Mouse (Mus musculus) adrenal gland, postnatal 36 days (tissue): ENCODE data around the gene Syncrip. TPM values are rescaled to one million over a fixed set of nuclear protein-coding genes. Genes with fewer than 3 reads are reported as not detected.

Experiments used
- DNase-seq, 2 experiments: peaks; one replicate each; pipeline ENCODE4 v3.0.0; 2021; ENCODE audit warnings: mixed read lengths in 1 of 2
- long read RNA-seq, 2 experiments: library from polyadenylated mRNA; stranded (forward); transcript quantifications; one replicate each; pipeline ENCODE4 v2.0.0; 2021; ENCODE audit warnings: borderline sequencing depth in 2 of 2
- total RNA-seq, 2 experiments: library from RNA; stranded (reverse); gene quantifications; 2 replicates each; pipeline ENCODE4 v1.2.3; 2021

The Syncrip gene
- 10 to 100 TPM; 80.5 to 84.8 TPM for total RNA-seq
- long read RNA-seq, experiment 1, full-length matches to known transcripts: 36 of 50 reads
- long read RNA-seq, experiment 1, partial matches to known transcripts: 7 of 50 reads
- long read RNA-seq, experiment 1, other reads (novel, unspliced or antisense): 7 of 50 reads
- long read RNA-seq, experiment 2, full-length matches to known transcripts: 18 of 21 reads
- long read RNA-seq, experiment 2, partial matches to known transcripts: 0 of 21 reads
- long read RNA-seq, experiment 2, other reads (novel, unspliced or antisense): 3 of 21 reads

DNA sequence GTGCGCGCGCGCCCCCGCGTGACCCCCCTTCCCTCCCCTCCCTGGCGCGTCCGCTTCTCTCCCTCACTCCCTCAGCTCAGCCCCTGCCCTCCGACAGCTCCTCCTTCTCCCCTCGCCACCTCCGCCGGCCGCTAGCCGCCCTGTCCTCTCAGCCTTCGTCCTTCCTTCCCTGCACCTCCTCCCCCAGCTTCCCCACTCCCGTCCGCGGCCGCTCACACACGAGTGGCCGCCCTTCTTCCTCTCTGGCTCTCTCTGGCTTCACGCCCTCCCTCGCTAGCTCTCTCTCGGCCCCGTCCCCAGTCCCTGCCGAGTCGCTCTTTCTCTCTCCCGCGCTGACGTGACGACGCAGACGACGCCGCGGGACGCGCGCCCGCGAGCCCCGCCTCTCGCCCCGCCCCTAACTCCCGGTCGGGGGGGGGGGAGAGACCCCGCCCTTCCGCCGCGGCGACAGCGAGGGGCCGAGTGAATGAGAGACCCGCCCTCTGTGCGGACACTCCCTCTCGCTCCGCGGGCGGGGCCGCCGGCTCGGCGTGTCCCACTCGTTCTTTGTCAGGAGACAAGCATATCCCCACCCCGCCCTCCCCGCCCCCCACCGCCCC lies at the start of gene Syncrip:
Gene Syncrip, minus strand, starts transcription at position 345 of the 599 bp plus-strand sequence.
- DNase-seq: peak; percentile 95 to 97

DNA sequence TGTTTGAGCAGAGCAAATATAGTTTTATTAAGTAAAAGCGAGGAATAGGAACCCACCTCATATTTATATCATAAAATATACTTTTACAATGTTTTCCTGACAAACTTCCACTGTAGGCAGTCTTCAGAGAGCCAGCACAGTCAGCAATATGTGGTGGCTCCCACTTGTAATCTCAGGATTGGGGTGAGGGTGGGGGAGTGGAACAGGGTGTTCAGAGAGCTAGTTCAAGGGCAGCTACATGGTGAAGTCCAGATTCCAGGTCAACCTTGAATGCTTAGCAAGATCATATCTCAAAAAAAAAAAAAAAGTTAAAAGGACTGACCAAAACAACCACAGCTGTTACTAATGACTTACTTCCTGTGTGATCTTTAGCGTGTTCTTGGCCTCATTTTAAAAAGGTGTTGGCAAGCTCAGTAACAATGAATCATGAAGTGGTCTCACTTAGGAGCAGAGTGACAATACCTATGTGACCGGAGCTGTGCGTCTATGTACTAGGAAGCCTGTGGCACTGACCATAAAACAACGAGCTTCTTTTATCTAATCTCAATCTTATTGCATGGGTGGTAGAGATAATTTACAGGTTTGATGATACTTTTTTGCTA lies 47.7 kb upstream of the Syncrip start:
- peak; percentile 52 to 75 for DNase-seq

DNA sequence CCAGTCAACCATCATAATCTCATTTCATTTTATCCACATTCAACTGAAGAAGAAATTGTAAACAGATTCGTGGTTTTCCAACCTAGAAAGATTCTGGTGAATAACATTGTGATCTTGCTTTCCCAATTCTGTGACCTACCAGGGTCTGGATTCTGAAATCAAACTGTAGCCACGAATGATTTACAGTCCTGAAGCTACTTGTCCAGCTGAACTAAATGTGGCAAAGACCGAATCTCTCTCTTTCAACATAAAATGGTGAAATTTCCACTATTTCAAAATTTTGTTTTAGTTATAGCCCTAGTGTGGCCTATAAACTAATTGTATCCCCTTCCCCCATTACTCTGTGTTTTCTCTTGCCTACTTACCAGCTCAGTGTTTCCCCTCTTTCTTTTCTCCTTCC lies 47.2 kb upstream of the Syncrip start:
- no peak for DNase-seq

DNA sequence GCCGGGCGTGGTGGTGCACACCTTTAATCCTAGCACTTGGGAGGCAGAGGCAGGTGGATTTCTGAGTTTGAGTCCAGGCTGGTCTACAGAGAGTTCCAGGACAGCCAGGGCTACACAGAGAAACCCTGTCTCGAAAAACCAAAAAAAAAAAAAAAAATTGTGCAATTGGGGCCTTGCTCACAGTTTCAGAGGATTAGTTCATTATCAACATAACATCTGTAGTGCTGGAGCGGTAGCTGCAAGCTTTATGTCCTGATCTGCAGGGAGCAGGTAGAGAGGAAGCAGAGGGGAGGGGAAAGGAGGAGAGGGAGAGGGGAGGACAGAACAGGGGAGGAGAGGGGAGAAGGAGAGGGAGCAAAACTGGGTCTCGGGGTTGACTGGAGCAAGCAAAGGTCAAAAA lies 46.4 kb upstream of the Syncrip start:
- no peak for DNase-seq

DNA sequence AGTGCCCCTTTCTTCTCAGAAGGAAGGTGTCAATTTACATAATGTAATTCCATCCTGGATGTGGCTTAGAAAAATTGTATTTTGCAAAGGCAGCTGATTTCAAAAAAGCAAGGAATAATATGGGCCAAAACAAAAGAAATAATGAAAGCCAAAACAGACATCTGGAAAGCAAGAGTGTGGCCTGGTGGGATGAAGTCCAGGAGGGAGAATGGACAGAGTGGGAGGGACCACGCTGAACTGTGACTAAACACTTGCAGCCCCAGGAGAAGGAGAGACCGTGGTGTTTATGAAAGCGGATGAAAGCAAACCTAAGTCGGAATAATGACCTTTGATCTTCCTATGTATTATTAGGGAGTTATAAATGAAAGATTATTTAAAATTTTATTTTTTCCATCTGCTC lies 45.6 kb upstream of the Syncrip start:
- peak in 1 of 2 experiments; percentile 18 for DNase-seq

DNA sequence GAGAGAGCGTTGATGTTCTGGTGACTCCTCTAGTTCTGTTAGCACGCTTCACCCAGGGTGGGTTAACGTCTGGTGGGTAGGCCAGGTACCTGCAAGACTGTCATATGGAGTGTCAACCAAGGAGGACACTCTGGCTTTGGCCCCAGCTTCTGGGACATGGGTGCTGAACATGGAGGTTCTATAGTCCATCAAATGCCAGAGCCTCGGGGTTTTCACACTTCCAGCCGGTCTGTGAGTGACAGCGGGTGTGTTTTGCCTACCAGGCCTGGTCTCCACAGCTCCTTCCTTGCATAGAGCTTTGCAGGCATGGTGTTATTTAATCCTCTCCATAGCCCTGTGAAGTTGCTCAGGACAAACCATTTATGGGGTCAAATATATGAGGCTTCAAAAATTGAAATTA lies 43.0 kb upstream of the Syncrip start:
- no peak for DNase-seq

DNA sequence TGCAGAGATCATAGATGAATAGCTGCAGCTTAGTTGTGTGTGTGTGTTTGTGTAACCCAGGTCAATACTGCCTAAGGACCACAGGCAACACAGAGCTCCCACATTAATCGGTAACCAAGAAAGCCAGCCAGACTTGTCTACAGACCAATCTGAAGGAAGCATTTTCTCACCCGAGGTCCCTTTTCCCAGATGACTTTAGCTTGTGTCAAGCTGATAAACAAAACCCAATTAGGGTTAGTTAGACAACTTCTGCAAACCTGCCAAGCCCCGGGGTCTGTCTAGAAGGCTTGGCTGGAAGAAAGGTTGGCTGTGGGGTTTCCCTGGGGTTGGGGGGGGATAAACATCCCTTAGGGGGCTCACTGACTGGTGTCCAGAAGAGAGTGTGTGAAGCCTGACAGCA lies 42.4 kb upstream of the Syncrip start:
- DNase-seq: no peak

DNA sequence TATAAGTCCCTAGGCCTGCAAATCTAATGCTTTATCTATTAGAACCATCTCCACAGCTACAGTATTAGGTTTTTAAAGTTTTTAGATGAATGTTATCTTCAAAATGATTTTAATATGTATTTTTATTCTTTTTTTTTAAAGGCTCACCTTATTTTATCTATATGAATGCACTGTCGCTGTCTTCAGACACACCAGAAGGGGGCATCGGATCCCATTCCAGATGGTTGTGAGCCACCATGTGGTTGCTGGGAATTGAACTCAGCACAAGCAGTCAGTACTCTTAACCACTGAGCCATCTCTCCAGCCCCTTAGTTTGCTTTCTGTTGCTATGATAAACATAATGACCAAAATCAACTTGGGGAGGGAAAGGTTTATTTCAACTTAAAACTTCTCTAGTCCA lies 42.0 kb upstream of the Syncrip start:
- DNase-seq: no peak

DNA sequence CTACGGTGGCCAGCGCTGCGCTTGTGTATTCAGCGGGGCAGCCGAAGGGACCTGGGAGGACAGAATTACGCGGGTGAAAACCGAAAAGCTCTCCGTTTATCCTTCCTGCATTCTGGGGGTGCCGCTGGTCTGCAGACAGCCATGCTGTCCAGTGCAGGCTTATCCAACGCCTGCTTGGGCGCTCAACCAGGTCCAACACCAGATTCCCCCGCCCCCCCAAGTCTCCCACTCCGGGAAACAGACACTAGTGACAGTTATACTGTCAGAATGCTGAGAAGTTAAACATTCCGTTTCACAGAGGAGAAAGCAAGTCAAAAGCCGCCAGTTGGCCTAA lies 40.9 kb upstream of the Syncrip start:
- DNase-seq: no peak

DNA sequence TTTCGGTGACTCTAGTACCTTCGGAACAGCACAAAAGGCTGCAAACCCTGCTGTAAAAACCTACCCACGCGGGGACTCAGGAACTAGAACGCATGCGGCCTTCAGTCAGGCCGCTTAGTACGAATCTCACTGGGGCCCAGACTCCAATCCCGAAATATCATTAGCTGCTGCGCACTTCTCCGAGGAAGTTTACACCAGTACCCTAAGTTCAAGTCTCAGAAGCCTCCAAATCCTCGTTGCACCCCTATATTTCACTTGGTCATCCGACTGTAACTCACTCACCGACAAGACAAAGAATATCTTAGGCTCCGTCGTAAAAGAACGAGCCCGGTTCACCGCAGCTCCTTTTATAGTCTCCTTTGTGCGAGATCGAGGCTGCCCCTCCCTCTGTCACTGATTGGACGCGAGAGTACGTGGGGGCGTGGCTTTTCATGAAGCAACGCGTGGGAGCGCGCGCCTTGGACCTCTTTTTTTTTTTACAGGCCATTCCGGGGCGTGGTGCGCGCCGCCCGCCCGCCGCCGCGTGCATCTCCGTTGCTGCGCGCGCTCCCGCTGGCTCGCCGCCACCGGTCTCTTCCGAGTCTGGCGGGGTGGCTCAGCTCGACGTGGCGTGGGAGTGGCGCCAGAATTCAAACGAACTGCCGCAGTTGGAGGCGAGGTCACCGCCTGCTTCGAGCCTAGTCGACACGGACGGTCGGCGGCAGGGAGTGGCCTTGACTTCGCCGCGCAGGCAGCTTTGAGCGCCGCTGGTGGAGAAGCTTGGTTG lies 40.4 kb upstream of the Syncrip start:
- peak; percentile 98 for DNase-seq

DNA sequence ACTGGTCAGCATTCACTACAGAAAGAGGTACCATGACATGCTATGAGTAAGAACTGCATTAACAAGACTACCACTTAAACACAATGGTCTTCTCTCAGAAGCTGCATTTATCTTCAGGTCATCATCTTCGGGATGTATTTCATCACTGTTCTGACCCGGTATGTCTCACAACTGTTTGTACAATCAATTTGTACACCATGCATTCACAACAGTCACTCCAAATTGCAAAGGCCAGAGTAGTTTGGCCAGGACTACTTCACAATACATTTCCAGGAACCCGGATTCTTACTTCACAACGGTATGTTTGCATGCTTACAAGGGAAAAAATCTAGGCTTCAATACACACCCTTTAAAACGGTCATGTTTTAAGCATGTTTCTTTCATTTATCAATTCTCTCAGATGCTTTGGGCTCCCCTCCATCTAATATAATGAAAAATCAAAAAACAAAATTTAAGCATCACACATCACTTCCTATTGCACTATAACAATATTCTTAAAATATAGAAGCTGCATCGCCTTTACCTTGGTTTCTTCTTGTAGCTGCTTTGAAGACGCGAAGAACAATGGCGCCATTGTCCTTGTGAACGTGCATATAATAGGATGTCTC lies 39.7 kb upstream of the Syncrip start:
- DNase-seq: no peak

DNA sequence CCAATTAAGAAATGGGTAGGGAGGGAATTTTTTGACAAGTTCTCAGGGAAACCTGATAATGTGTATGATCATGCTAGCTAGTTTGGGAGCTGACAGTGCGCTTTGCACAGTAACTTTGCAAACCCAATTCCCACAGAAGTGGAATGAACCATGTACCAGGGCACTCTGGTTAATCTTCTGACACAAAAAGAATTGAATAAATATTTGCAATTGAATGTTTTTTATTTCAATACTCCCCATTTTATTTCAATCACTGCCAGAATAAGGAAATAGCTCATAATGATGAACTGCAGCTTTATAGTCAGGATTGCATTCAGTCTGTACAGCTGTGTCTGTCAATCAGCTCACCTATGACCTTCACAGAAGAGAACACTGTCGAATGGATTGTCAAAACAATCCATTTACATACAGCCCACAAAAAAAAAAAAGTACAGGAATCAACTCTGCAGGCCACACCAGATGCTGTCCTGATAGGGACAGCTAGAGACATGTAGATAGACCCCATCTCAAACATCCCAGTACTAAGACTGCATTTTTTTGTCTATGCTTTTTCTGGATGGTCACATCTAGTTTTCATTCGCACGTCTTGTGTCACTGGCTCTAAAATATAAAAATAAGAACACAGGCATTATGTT lies 38.6 kb upstream of the Syncrip start:
- DNase-seq: no peak

DNA sequence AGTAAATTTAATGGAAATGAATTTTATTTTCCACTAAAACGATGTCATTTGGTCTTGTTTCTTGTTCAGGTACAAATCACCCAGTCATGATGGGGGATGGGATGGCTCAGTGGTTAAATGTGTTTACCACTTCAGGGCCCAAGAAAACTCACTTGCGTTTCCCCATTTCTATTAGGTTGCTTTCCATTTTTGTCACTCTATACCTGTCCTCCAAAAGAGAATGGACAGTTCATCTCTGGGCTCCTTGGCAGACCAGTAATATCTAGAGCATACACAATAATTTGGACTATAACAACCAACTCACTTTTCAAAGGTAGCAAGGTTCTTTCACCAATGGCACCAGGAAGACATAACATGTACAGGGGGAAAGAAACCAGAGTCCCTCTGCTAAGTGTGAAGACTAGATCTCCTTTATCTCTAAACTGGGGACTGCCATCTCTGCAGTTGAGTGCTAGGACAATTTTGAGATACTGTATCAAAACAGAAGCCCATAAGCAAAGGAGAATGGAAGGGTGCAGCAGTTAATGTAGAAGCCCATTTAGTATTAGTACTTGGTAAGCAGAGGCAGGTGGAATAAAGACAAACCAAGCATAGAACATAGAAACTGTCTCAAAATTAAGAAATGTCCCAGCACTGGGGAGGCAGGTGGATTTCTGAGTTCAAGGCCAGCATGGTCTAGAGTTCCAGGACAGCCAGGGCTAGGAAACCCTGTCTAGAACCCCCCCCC lies 37.9 kb upstream of the Syncrip start:
- no peak for DNase-seq

DNA sequence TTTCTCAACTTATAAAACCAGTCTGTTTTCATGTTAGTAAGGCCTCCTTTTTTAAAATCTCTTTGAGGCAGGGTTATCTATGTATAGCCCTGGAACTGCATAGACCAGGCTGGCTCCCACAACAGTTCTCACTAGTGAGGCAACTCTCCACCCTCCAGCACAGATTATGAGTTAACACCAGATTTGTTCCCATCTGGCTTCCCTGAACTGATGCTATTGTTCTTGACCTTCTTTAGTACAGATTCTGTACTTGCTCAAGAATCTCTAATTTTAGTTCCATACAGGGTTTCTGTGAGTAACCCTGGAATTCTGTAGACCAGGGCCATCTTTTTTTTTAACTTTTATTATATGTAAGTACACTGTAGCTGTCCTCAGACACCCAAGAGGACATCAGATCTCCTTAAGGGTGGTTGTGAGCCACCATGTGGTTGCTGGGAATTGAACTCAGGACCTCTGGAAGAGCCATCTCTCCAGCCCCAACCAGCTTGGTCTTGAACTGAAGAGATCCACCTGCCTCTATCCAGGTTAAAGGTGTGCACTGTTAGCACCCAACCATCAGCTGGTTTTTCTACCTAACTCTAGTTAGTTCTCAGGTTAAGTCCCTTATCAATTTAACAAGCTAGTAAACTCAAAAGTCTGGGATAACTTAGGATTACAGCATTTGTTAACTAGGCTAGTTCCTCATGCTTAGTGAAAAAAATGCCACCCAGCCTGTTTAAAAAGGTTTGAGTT lies 37.2 kb upstream of the Syncrip start:
- no peak for DNase-seq

DNA sequence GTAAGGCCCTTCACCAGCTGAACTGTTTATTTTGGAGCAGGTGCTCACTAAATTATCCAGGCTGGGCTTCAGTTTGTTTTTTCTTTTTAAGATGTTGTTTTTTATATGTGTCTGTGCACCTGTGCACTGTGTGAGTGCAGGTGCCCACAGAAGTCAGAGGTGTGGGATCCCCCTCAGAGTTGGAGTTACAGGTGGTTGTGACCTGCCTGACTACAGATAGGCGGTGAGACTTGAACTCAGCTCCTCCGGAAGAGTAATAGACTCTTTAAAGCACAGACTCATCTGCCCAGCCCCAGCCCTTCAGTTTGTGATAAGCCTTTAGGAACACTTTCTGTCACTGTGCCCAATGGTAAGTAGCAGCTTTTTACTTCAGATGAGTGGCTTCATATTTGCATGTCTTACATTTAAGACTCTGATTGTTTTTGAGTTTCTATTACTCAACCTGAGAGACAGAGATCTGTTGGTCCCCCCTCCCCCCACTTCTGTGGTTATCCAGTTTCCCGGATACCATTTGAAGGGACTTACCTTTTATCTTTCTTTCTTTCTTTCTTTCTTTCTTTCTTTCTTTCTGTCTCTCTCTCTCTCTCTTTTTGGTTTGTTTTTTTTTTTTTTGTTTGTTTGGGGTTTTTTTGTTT lies 34.1 kb upstream of the Syncrip start:
- no peak for DNase-seq

DNA sequence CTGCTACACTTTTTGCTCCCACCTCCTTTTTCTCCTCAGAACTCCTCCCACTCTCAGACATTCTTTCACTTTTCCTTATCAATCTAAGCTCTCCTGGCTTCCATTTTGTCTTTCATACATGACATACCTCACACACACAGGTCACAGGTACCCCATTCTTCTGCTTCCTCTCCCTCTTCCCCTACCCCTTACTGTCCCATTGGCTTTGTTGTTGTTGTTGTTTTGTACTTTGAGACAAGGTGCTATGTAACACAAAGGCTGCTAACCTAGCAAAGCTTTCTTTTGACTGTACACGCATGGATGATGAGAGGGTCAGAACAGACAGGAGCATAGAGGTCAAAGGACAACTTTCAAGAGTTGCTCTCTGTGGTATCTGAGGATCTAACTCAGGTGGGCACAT lies 33.2 kb upstream of the Syncrip start:
- no peak for DNase-seq

DNA sequence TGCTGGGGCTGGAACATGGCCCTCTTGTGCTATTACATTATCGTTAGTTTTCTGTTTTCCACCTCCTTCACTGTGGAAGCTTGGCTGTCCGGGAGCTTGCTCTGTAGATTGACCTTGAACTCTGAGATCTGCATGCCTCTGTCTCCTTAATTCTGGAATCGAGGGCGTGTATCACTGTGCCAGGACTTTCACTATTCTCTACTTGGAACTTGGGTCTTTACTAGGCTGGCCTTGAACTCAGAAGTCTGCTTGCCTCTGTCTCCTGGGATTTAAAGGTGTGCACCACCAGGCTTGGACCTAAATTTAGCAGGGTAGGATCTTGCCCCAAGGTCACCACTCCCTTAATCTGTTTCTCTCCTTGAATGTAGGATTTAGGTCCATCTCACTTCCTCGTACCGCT lies 19.5 kb upstream of the Syncrip start:
- DNase-seq: no peak

DNA sequence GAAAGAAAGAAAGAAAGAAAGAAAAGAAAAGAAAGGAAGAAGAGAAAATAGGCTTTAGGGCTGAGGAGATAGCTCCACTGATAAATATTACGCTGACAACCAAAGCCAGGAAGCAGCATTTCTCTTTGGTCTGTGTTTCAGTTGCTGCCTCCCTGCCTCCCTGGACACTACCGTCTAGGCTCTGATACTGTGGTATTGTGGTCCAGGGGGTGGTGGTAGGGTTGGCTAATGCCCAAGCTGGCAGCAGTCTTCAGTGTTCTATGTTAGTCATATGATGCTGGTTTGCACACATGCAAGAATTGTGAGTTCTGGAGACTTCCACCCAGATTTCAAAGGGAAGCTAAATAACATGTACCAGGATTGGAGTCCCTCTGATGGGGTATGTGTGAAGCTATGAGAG lies 17.7 kb upstream of the Syncrip start:
- no peak for DNase-seq

DNA sequence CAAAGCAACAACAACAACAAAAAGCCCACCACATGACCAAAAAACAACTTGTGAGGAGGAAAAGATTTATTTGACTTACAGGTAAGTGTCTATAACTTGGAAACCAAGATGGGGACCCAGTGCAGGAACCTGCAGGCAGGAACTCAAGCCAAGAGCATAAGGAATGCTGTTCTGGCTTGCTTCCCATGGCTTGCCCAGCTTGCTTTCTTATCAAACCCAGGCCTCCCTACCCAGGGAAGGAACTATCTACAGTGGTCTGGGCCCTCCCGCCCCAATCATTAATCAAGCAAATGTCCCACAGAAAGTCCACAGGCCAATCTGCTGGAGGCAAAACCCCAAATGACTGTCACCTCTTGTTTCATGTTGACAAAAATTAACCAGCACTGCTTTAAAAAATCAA lies 10.1 kb upstream of the Syncrip start:
- DNase-seq: no peak

DNA sequence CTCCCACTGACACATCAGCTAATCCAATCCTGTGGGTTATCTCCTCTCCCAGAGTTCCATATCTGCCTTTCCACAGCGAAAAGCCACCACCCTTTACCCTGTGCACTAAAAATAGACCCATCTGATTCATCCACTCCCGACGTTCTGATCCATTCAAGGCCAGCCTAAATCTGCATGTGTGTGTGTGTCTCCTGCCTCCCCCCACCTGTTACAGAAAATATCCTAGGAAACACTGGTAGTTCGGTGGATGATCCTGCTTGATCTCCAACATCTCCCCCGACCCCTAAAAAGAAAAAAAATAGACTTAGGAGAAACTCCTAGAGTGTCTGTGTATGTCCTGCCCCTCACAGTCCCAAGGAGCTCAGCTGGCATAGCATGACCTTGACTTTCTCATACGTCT lies 2.2 kb upstream of the Syncrip start:
- DNase-seq: peak; percentile 37 to 51
